ENCODE assay signal across 8 mouse cellular contexts in the genomic region with DNA sequence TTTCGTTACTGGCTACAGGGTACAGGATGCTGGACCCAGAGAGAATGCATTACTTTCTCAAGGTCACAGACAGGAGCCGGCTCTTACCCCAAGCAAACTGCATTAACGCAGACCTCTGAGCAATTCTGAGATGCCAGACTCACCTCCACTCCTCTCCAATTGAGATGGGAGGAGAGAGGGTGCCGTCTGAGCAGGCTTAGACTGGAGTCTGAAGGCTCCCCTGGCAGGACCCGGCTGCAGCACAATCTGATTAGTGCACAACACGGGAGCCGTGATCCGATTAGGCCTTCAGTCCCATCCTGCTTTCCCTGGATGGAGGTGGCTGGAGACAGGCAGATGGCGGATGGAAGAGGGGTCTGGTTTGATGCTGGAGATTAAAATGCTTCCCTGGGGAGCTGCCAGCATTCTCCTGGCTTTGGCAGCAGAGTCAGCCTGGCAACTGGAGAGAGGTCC. TPM values are rescaled to one million over a fixed set of nuclear protein-coding genes. Genes with fewer than 3 reads are reported as not detected.
A peak's percentile ranks its signal among the peaks of the same experiment; 100 is the strongest.
DNase-seq lines count a peak whose midpoint lies in the region; ATAC-seq and TF ChIP-seq lines count a peak whose summit lies in the region.

No protein-coding gene starts in this region.

- intact Hi-C loops in left cerebral cortex, postnatal 4 days (cut with DNase I), result no loop called here

- no peak overlapping the region for H3K4me3 ChIP-seq in hindbrain, postnatal 0 days (ENCODE audit: low read length)

- no peak for TF ChIP-seq CTCF in hindbrain, postnatal 0 days (IDR thresholded peaks at IDR 0.05; ENCODE audit: low read depth)

- peak; percentile 31 for DNase-seq in ovary, postnatal 36 days (ENCODE audit: low spot score)
- DNase-seq in ovary, adult 18-20 months (ENCODE audit: low spot score), result no peak
- peak; percentile 79 to 83 for DNase-seq in cerebellum, postnatal 25 days
- peak; percentile 80 for DNase-seq in hindbrain, postnatal 0 days (ENCODE audit: low spot score)
- DNase-seq in left cerebral cortex, postnatal 4 days, result peak; percentile 87
- DNase-seq in right cerebral cortex, adult 2 months (ENCODE audit: low spot score in 2 of 2), result peak; percentile 44 to 54
- DNase-seq in spleen, postnatal 10 days (ENCODE audit: low spot score in 2 of 2), result no peak
- no peak for DNase-seq in urinary bladder, postnatal 4 days (ENCODE audit: low spot score in 2 of 2)

- H3K36me3 ChIP-seq in hindbrain, postnatal 0 days (ENCODE audit: insufficient read depth, low read length), result no peaks in the 10 kb centered on the region

- 13% methylated on average over 9 of the region's 9 CpGs for WGBS in hindbrain, postnatal 0 days

- no peak overlapping the region for H3K4me2 ChIP-seq in hindbrain, postnatal 0 days (ENCODE audit: low read depth, low read length)

- H3K27ac ChIP-seq in hindbrain, postnatal 0 days, result peak overlapping the region; percentile 74

- peaks cover 11% of the 10 kb centered on the region for H3K4me1 ChIP-seq in hindbrain, postnatal 0 days (ENCODE audit: insufficient read depth, low read length)

- H3K27me3 ChIP-seq in hindbrain, postnatal 0 days (ENCODE audit: insufficient read depth, low read length), result no peaks in the 10 kb centered on the region

- no peaks in the 10 kb centered on the region for H3K9me3 ChIP-seq in hindbrain, postnatal 0 days (ENCODE audit: low read length)

- 0 out of 2 replicates have a peak overlapping the region, but pooled peaks have one; percentile 33 for H3K9ac ChIP-seq in hindbrain, postnatal 0 days (replicated peaks; ENCODE audit: low read length)

- peak; percentile 86 for ATAC-seq in hindbrain, postnatal 0 days

RNA-seq across cellular contexts. Expression of gene Slc19a1, which starts 23.9 kb away (rescaled TPM):
- 41.6 and 49.8 TPM in 2 replicates for total RNA-seq in hindbrain, postnatal 0 days (2014; rRNA removed)
- polyA plus RNA-seq in hindbrain, postnatal 0 days (2015; fragmentation: Nextera tagmentation; extraction: Ambion mirVana), result 45.5 and 48.6 TPM in 2 replicates
- 10 to 100 TPM; 26.0 to 26.9 TPM for total RNA-seq in left cerebral cortex, postnatal 4 days (2021)

RNA-seq across cellular contexts. Expression of gene Pcbp3, which starts 46.4 kb away (rescaled TPM):
- 57.0 and 59.0 TPM in 2 replicates for total RNA-seq in hindbrain, postnatal 0 days (2014; rRNA removed)
- 92.9 and 95.6 TPM in 2 replicates for polyA plus RNA-seq in hindbrain, postnatal 0 days (2015; fragmentation: Nextera tagmentation; extraction: Ambion mirVana)
- 10 to 100 TPM; 51.4 to 52.6 TPM for total RNA-seq in left cerebral cortex, postnatal 4 days (2021)

Comparison
In these comparisons a context has a peak if more than half of its experiments do, and no peak if none do; other contexts are left out.
1. DNase-seq: peak in ovary, postnatal 36 days (single experiment), cerebellum, postnatal 25 days (2 of 2), hindbrain, postnatal 0 days (single experiment), left cerebral cortex, postnatal 4 days (single experiment) and right cerebral cortex, adult 2 months (2 of 2); none in ovary, adult 18-20 months (single experiment), spleen, postnatal 10 days (0 of 2) and urinary bladder, postnatal 4 days (0 of 2).